Mouse (Mus musculus) forebrain, embryonic 11.5 days (tissue): ENCODE measurements around the gene Pym1. TPM values are rescaled to one million over a fixed set of nuclear protein-coding genes. Genes with fewer than 3 reads are reported as not detected.

Source experiments
- ATAC-seq: fragments of 200-750 bp; cut with Nextera tagmentation; replicated peaks from 2 replicates; pipeline ENCODE4 v1.8.0; 2017; ENCODE audit warnings: moderate TSS enrichment; ENCODE audit not compliant: low FRiP score
- DNase-seq: peaks from one replicate; pipeline ENCODE4 v3.0.0-alpha.2; 2017; ENCODE audit warnings: low spot score
- H3K27ac ChIP-seq: fragments of 300-500 bp; sonication (generic); 2 replicates; pipeline ENCODE4 v1.5.1; 2014; ENCODE audit warnings: low read depth, low read length
- H3K27me3 ChIP-seq: fragments of 300-500 bp; sonication (generic); 2 replicates; pipeline ENCODE4 v1.6.1; 2014; ENCODE audit warnings: mild to moderate bottlenecking, low read length, mixed read lengths; ENCODE audit not compliant: control insufficient read depth, insufficient read depth
- H3K36me3 ChIP-seq: fragments of 300-500 bp; sonication (generic); 2 replicates; pipeline ENCODE4 v1.6.1; 2014; ENCODE audit warnings: mild to moderate bottlenecking, low read length, moderate library complexity, mixed read lengths; ENCODE audit not compliant: control insufficient read depth, insufficient read depth
- H3K4me1 ChIP-seq: fragments of 300-500 bp; sonication (generic); replicated peaks from 2 replicates; pipeline ENCODE4 v1.6.1; 2014; ENCODE audit warnings: low read length, mixed read lengths; ENCODE audit not compliant: control insufficient read depth, insufficient read depth
- H3K4me2 ChIP-seq: fragments of 300-500 bp; sonication (generic); 2 replicates; pipeline ENCODE4 v1.6.1; 2014; ENCODE audit warnings: low read depth, mild to moderate bottlenecking, low read length, moderate library complexity, mixed read lengths; ENCODE audit not compliant: severe bottlenecking
- H3K4me3 ChIP-seq: fragments of 300-500 bp; sonication (generic); 2 replicates; pipeline ENCODE4 v1.5.1; 2014; ENCODE audit warnings: low read depth, low read length
- H3K9ac ChIP-seq: fragments of 300-500 bp; sonication (generic); 2 replicates; pipeline ENCODE4 v1.6.1; 2014; ENCODE audit warnings: low read length
- H3K9me3 ChIP-seq: fragments of 300-500 bp; sonication (generic); 2 replicates; pipeline ENCODE4 v1.6.1; 2016; ENCODE audit warnings: low read length, mixed read lengths; ENCODE audit not compliant: control insufficient read depth
- WGBS: fragments of 180-500 bp; shearing (Covaris S2); extraction: QIAGEN DNeasy Blood & Tissue Kit; methylation state at CpG from one replicate; pipeline ENCODE4 v1.1.7; 2014; 5-methylcytosine and 5-hydroxymethylcytosine counted together
- polyA plus RNA-seq: library from polyadenylated mRNA; unstranded; fragments of >200 nt; fragmentation: Nextera tagmentation; extraction: Ambion mirVana; gene quantifications from 2 replicates; pipeline ENCODE4 v1.2.1, GENCODE M21; 2014

Gene Pym1
- polyA plus RNA-seq, 1 experiment from 2014 or later, result 51.4 TPM

DNA sequence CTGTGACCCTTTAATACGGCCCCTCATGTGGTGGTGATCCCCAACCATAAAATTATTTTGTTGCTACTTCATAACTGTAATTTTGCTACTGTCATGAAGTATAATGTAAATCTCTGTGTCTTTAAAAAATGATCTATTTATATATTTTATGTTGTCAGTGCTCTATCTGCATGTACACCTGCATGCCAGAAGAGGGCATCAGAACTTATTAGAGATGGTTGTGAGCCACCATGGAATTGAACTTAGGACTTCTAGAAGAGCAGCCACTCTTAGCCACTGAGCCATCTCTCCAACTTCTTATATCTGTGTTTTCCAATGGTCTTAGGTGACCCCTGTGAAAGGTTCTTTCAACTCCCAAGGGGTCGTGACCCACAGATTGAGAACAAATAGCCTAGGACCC, 25.2 kb downstream of the Pym1 start:
- Histone ChIP-seq H3K9ac (no peak overlapping the region), H3K4me2 (no peak overlapping the region), H3K27ac (no peak overlapping the region), H3K36me3 (no peaks in the 10 kb centered on the region), H3K9me3 (no peaks in the 10 kb centered on the region), H3K4me3 (no peak overlapping the region), H3K4me1 (no peaks in the 10 kb centered on the region), H3K27me3 (no peaks in the 10 kb centered on the region)
- DNase-seq (no peak), ATAC-seq (no peak)
- WGBS, result 78% methylated on average over 2 of the region's 2 CpGs

- no peaks in the 10 kb centered on the region for H3K4me1 ChIP-seq
- no peaks in the 10 kb centered on the region for H3K9me3 ChIP-seq
- 23% methylated on average over 5 of the region's 5 CpGs for WGBS
- no peak overlapping the region for H3K4me2 ChIP-seq
- no peak overlapping the region for H3K4me3 ChIP-seq
- no peaks in the 10 kb centered on the region for H3K27me3 ChIP-seq
- no peak overlapping the region for H3K9ac ChIP-seq
- no peak for ATAC-seq
- no peaks in the 10 kb centered on the region for H3K36me3 ChIP-seq
- DNase-seq, result no peak
- no peak overlapping the region for H3K27ac ChIP-seq
Measured at GRCm38 (mm10) chr10:128773685-128774084, 26.0 kb downstream of the Pym1 start.

GRCm38 (mm10) chr10:128778441-128778840, 30.8 kb downstream of the Pym1 start:
- Histone ChIP-seq H3K9ac (no peak overlapping the region), H3K27me3 (no peaks in the 10 kb centered on the region), H3K9me3 (no peaks in the 10 kb centered on the region), H3K27ac (no peak overlapping the region), H3K36me3 (no peaks in the 10 kb centered on the region), H3K4me1 (no peaks in the 10 kb centered on the region), H3K4me2 (no peak overlapping the region), H3K4me3 (no peak overlapping the region)
- WGBS, result 90% methylated on average over 2 of the region's 2 CpGs
- DNase-seq (no peak), ATAC-seq (no peak)

- WGBS, result 45% methylated on average over 8 of the region's 8 CpGs
- no peak overlapping the region for H3K27ac ChIP-seq
- H3K27me3 ChIP-seq, result no peaks in the 10 kb centered on the region
- no peaks in the 10 kb centered on the region for H3K36me3 ChIP-seq
- H3K4me3 ChIP-seq, result no peak overlapping the region
- no peak overlapping the region for H3K9ac ChIP-seq
- peak; percentile 59 for DNase-seq
- no peaks in the 10 kb centered on the region for H3K4me1 ChIP-seq
- ATAC-seq, result no peak
- no peaks in the 10 kb centered on the region; the same call in 1 of the 2 replicates for H3K9me3 ChIP-seq
- H3K4me2 ChIP-seq, result no peak overlapping the region
Measured at GRCm38 (mm10) chr10:128779011-128779795, 31.5 kb downstream of the Pym1 start.

DNA sequence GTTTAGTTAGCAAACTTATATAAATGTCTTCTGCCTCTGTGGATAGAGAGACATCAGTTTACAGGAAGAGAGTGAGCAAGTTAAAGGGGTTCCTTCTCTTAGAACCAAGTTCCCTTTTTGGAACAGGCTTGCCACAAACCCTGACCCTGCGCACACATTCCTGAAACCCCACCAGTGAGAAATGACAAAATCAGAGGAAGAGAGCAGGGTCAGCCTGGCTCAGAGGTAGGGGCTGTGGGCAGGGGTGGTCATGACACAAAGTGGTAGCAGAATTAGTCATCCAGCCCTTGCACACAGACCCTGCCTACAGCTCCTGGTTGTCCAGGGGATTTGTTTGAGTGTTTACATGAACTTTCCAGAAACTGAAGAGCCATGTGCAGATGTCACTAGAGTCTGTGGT, 32.5 kb downstream of the Pym1 start:
- H3K27ac ChIP-seq, result no peak overlapping the region
- no peaks in the 10 kb centered on the region for H3K36me3 ChIP-seq
- no peak for ATAC-seq
- no peak overlapping the region for H3K4me3 ChIP-seq
- no peak overlapping the region for H3K4me2 ChIP-seq
- H3K9me3 ChIP-seq, result no peaks in the 10 kb centered on the region; the same call in 1 of the 2 replicates
- H3K27me3 ChIP-seq, result no peaks in the 10 kb centered on the region
- 90% methylated on average over 1 of the region's 1 CpGs for WGBS
- no peak overlapping the region for H3K9ac ChIP-seq
- DNase-seq, result no peak
- no peaks in the 10 kb centered on the region for H3K4me1 ChIP-seq

GRCm38 (mm10) chr10:128790398-128791124, 42.9 kb downstream of the Pym1 start, which contains the start of gene Mmp19:
Mmp19 (plus strand) TSS chr10:128790910.
- no peak for ATAC-seq
- H3K27ac ChIP-seq, result no peak within 1 kb of the TSS
- WGBS, result 70% methylated on average over 7 of the region's 7 CpGs

DNA sequence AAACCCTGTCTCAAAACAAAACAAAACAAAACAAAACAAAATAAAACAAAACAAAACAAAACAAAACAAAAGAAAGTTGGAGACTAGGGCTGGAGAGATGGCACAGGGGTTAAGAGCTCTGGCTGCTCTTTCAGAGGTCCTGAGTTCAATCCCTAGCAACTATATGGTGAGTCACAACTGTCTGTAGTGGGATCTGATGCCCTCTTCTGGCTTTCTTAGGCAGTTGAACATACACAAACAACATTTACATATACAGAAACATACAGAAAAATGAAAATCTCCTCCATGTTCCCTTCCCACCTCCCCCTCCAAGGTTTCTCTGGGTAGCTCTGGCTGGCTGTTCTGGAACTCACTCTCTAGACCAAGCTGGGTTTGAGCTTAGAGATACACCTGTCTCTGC, 44.4 kb downstream of the Pym1 start:
- no peak overlapping the region for H3K4me3 ChIP-seq
- no peak overlapping the region for H3K9ac ChIP-seq
- peak; percentile 22 for DNase-seq
- H3K4me1 ChIP-seq, result no peaks in the 10 kb centered on the region
- H3K27me3 ChIP-seq, result no peaks in the 10 kb centered on the region
- no peaks in the 10 kb centered on the region for H3K36me3 ChIP-seq
- H3K27ac ChIP-seq, result no peak overlapping the region
- no peak overlapping the region for H3K4me2 ChIP-seq
- ATAC-seq, result no peak
- no peaks in the 10 kb centered on the region for H3K9me3 ChIP-seq

More at GRCm38 (mm10) chr10:128790398-128791124, 42.9 kb downstream of the Pym1 start, which contains the start of gene Mmp19:
- H3K4me3 ChIP-seq, result no peak within 1 kb of the TSS
- H3K4me1 ChIP-seq, result no peaks in the 10 kb centered on the region
- H3K4me2 ChIP-seq, result no peak within 1 kb of the TSS
- H3K36me3 ChIP-seq, result no peaks in the 10 kb centered on the region
- no peaks in the 10 kb centered on the region for H3K9me3 ChIP-seq
- no peaks in the 10 kb centered on the region for H3K27me3 ChIP-seq
- DNase-seq, result peak; percentile 39
- no peak within 1 kb of the TSS for H3K9ac ChIP-seq

GRCm38 (mm10) chr10:128793258-128793657, 45.6 kb downstream of the Pym1 start:
- Histone ChIP-seq H3K27me3 (no peaks in the 10 kb centered on the region), H3K9me3 (no peaks in the 10 kb centered on the region), H3K4me1 (no peaks in the 10 kb centered on the region), H3K36me3 (no peaks in the 10 kb centered on the region; the same call in 1 of the 2 replicates), H3K27ac (no peak overlapping the region), H3K9ac (no peak overlapping the region), H3K4me3 (no peak overlapping the region), H3K4me2 (no peak overlapping the region)
- ATAC-seq (no peak), DNase-seq (peak; percentile 5)
- 91% methylated on average over 1 of the region's 1 CpGs for WGBS
